Mouse (Mus musculus) testis, adult 2 months (tissue): ENCODE data around the gene Sgca. TPM values are rescaled to one million over a fixed set of nuclear protein-coding genes. Genes with fewer than 3 reads are reported as not detected.
"Not testable (repeated sequence)": the region's sequence is repeated elsewhere in the genome, so short reads cannot be mapped to it uniquely, and the experiment has no call there.

Experiments
- H3K27ac ChIP-seq: fragments of 200-500 bp; 2 replicates; pipeline ENCODE4 v1.5.1; 2012; ENCODE audit warnings: low read depth, low read length; ENCODE audit not compliant: control insufficient read depth, insufficient read depth
- H3K27me3 ChIP-seq: fragments of 200-500 bp; 2 replicates; pipeline ENCODE4 v1.6.1; 2012; ENCODE audit warnings: mild to moderate bottlenecking, low read length, moderate library complexity; ENCODE audit not compliant: control insufficient read depth, insufficient read depth
- H3K36me3 ChIP-seq: fragments of 200-500 bp; 2 replicates; pipeline ENCODE4 v1.6.1; 2012; ENCODE audit warnings: mild to moderate bottlenecking, low read length; ENCODE audit not compliant: control insufficient read depth, insufficient read depth
- H3K4me1 ChIP-seq: fragments of 200-500 bp; 2 replicates; pipeline ENCODE4 v1.6.1; 2012; ENCODE audit warnings: low read length; ENCODE audit not compliant: control insufficient read depth, insufficient read depth
- H3K4me3 ChIP-seq: fragments of 200-500 bp; 2 replicates; pipeline ENCODE4 v1.5.1; 2012; ENCODE audit warnings: low read depth, mild to moderate bottlenecking, low read length, moderate library complexity, mixed read lengths; ENCODE audit not compliant: control insufficient read depth
- CTCF ChIP-seq: fragments of 200-500 bp; IDR thresholded peaks from 2 replicates; pipeline ENCODE4 v1.5.1; 2012; ENCODE audit warnings: low read depth, mild to moderate bottlenecking, inconsistent platforms, low read length, moderate library complexity; ENCODE audit not compliant: control insufficient read depth, insufficient read depth, insufficient replicate concordance
- POLR2A ChIP-seq: fragments of 200-500 bp; IDR thresholded peaks from 2 replicates; pipeline ENCODE4 v1.6.1; 2012; ENCODE audit warnings: low read depth, mild to moderate bottlenecking, inconsistent platforms, low read length, moderate library complexity; ENCODE audit not compliant: control insufficient read depth
- polyA plus RNA-seq: library from polyadenylated mRNA; depleted of rRNA; stranded (reverse); fragments of >200 nt; gene quantifications from 2 replicates; pipeline ENCODE4 v1.2.3, GENCODE M21; 2012

Sgca gene
- polyA plus RNA-seq, 1 experiment = 27.5 TPM

DNA sequence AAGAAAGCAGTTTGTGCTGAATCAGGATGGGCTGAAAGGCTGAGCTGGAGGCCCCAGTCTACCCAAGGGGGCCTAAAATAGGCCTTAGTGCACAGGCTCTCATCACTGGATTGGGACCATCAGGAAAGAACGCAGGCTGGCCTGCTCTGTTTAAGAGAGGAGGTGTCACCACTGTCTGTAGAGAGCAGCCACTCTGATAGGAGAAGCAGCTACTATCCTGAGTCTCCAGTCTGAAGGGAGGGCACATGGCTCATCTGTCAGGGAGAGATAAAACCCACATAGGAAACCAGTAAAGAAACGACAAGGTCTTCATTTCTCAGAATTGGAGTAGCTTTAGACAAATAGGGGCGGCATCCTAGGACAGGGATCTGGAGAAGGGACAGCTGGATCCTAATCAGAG lies 35.9 kb upstream of the Sgca start:
- H3K27me3 ChIP-seq = peaks cover 2% of the 10 kb centered on the region; the same call in 1 of the 2 replicates
- no peaks in the 10 kb centered on the region for H3K36me3 ChIP-seq
- no peak overlapping the region for H3K27ac ChIP-seq
- TF ChIP-seq CTCF = no peak
- H3K4me1 ChIP-seq = peaks cover 18% of the 10 kb centered on the region
- no peak overlapping the region for H3K4me3 ChIP-seq

DNA sequence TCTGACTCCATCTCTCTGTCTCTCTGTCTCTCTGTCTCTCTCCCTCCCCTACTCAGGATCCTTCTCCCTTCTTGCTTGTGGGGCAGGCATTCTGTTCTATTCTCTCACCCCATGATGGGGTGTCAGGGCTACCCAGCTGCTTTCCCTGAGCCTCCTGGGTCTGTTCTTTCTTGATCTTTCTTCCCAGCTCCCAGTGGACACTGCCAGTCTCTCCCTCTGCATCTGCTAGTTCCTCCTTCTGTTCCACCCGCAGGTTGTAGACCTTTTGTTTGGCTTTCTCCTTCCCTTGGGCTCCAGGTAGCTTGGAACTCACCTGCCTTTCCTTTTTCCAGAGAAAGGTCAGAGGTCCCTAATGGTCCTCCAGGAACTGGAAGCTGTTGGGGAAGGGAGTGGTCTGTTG lies 35.3 kb upstream of the Sgca start:
- H3K27ac ChIP-seq = no peak overlapping the region
- no peak for TF ChIP-seq CTCF
- no peak for TF ChIP-seq POLR2A
- no peaks in the 10 kb centered on the region for H3K36me3 ChIP-seq
- H3K27me3 ChIP-seq = peaks cover 2% of the 10 kb centered on the region; the same call in 1 of the 2 replicates
- peaks cover 21% of the 10 kb centered on the region for H3K4me1 ChIP-seq
- no peak overlapping the region for H3K4me3 ChIP-seq

DNA sequence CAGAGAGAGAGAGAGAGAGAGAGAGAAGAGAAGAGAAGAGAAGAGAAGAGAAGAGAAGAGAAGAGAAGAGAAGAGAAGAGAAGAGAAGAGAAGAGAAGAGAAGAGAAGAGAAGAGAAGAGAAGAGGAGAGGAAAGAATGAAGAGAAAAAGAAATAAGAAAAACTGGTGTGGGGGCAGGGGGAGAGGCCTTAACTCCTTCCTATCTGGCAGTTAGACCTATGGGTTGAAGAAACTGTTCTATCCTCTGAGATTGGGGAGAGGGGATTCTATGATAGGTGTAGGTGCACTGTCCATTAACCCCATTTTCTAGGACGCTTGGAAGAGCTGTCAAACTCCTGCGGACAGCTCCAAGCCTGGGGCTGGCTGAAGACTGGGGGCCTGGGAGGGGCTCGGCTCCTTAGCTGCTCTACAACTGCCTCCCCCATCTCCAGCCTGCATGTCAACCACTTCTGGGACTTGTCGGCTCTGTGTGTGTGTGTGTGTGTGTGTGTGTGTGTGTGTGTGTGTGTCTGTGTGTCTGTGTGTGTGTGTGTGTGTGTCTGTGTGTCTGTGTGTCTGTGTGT lies 34.8 kb upstream of the Sgca start:
- not testable (repeated sequence) for H3K27me3 ChIP-seq, H3K4me3 ChIP-seq, H3K36me3 ChIP-seq, H3K27ac ChIP-seq
- peaks cover 26% of the 10 kb centered on the region for H3K4me1 ChIP-seq

DNA sequence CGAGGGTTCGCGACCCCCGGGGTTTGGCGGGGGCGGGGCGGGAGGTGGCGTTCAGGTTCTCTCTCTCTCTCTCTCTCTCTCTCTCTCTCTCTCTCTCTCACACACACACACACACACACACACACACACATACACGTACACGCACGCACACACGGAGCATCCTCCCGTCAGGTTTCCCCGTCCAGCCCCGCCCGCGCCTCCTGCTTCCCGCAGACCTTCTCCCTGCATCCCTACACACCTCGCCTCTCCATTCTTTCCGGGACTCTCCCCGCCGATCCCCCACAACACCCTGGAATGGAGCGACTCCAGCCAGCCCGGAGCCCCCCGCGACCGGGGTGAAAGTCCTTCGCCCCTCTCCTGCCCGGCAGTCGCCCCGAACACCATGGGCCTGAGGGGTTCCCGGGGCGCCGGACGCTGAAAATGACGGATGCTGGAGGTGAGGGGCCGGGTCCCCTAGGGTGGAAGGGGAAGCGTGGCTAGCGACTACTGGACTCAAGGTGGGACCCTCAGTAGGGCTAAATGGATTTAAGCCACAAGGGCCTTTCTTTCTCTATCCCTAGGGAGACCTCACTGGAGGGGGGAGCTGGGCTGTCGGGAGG lies 34.1 kb upstream of the Sgca start:
- Histone ChIP-seq H3K27me3 (peaks cover 2% of the 10 kb centered on the region; the same call in 1 of the 2 replicates), H3K36me3 (no peaks in the 10 kb centered on the region), H3K4me1 (peaks cover 27% of the 10 kb centered on the region), H3K4me3 (peak overlapping the region; percentile 46), H3K27ac (no peak overlapping the region)
- no peak for TF ChIP-seq POLR2A
- TF ChIP-seq CTCF = no peak

DNA sequence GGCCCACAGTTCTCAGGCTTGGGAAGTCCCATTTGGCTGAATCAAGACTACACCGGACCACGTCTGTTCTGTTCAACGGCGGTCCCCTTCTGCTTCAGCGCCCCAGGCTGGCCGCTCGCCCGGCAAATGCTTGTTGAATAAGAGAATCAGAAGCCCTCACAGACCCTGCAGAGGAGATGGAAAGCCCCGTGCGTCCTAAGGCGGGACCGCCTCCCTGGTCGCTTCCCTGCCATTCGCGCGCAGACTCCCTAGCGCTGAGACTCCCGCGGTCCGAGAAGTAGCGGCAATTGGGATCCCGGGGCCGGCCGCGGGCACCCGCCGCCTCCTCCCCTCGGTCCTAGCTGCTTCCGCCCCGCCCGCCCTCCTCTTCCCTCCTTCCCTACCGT lies 33.5 kb upstream of the Sgca start, which contains the start of gene Samd14:
Gene Samd14 (plus strand): TSS at position 251 of the 386 bp plus-strand sequence.
- Histone ChIP-seq H3K36me3 (no peaks in the 10 kb centered on the region), H3K27ac (no peak within 1 kb of the TSS), H3K4me3 (peak within 1 kb of the TSS; percentile 79), H3K4me1 (peaks cover 27% of the 10 kb centered on the region), H3K27me3 (peaks cover 2% of the 10 kb centered on the region; the same call in 1 of the 2 replicates)
- TF ChIP-seq POLR2A (no peak), CTCF (no peak)

DNA sequence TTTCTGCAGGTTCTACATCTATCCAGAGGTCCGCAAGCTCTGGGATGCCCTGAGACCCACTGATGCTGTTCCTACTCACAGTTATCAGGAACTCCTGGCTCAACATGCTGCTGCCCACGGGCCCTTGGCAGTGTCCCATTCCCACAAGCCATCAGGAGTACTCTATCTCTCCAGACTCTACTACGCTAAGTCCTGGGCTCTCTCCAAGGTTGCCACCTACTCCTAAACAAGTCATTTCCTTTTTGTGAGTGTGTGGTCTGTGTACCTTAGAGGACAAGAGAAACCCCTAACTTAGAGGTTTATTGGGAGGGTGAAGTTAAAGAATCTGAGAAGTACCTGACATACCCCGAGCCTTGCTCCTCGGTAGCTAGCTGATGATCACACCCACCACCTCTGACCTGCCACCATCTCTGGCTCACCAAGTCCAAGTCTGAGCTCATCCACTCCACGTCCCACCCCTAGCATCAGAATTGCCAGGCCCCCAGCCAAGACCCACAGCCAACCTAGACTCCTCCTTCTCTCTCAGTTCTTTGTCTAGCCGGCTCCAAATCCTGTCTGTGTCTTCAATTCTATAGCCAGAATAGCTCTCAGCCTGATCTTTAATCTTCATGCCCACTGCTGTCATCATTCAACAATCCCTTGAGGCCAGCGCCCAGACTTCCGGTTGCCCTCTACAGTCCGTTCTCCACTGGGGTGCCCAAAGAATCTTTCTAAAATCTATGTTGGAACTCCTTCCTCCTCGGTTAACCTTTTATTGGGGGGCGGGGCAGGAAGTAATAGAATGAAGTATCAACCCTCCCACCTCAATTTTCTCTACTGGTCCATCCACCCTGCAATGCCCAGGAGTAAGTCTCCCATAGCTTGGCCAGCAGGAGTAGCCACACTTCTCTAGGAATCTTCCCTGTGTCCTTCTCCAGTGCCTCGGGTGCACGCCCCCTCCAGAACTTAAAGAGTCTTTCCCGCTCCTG lies 32.8 kb upstream of the Sgca start:
- TF ChIP-seq POLR2A (no peak), CTCF (no peak)
- Histone ChIP-seq H3K27me3 (peaks cover 2% of the 10 kb centered on the region; the same call in 1 of the 2 replicates), H3K4me1 (peaks cover 27% of the 10 kb centered on the region), H3K27ac (no peak overlapping the region), H3K4me3 (peak overlapping the region; percentile 79), H3K36me3 (no peaks in the 10 kb centered on the region)

DNA sequence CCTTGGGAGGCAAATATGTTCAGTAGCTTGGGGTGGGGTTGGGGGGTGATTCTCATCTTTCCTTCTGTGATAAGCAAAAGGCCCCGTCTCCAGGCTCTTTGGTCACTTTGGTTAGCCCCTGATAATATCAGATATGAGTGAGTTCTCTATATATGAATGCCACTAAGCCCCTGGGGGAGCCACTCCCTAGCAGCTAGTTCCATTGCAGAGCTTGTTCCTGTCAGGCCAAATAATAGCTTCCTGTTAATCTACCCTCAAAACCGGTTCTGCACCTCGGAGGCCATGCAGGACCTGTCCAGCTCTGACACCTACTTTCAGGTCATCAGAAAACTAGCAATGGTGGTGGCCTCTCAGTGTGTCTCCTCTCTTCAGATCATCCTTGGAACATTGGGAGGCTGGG lies 31.3 kb upstream of the Sgca start:
- H3K4me1 ChIP-seq = peaks cover 27% of the 10 kb centered on the region
- no peak overlapping the region for H3K4me3 ChIP-seq
- H3K27me3 ChIP-seq = peaks cover 2% of the 10 kb centered on the region; the same call in 1 of the 2 replicates
- no peak for TF ChIP-seq CTCF
- TF ChIP-seq POLR2A = no peak
- H3K27ac ChIP-seq = no peak overlapping the region
- no peaks in the 10 kb centered on the region for H3K36me3 ChIP-seq
